Mouse (Mus musculus): ENCODE data around the gene Maco1.

DNA sequence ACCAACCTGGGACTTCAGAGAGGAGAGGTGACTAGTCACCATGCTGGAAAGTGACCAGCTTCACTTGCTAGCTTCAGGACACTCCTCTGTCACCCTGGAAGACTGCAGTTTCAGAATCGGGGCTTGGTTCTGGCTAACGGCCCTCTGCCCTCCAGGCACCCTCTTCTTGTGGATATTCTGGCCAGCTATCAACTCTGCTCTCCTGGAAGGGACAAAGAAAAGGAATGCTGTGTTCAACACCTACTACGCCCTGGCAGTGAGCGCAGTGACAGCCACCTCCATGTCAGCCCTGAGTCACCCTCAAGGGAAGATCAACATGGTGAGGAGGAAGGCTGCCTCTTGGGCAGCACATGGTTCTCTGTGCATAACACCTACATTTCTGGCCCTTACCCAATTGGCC lies 31.2 kb upstream of the Maco1 start:
- TF ChIP-seq CTCF (IDR thresholded peaks at IDR 0.05; ENCODE audit: low read depth, low read length) (no peak), POLR2A (IDR thresholded peaks at IDR 0.05; ENCODE audit: extremely low read depth, insufficient read depth, low read length) (no peak)
